Mouse (Mus musculus) MEL (cell line): ENCODE results near the gene Polrmt.

Experiments
- EP300 ChIP-seq, 2 experiments: IDR thresholded peaks; 2 replicates each; pipeline ENCODE4 v1.6.1; 2011; ENCODE audit warnings: improper control_type of control experiment in 2 of 2, low read length in 2 of 2, low read depth in 1 of 2, mild to moderate bottlenecking in 1 of 2
- GABPA ChIP-seq: IDR thresholded peaks from 2 replicates; pipeline ENCODE4 v1.6.1; 2012; ENCODE audit warnings: low read depth, mild to moderate bottlenecking, inconsistent platforms, low read length, improper control_type of control experiment, moderate library complexity
- MAFK ChIP-seq: IDR thresholded peaks from 2 replicates; pipeline ENCODE4 v1.6.1; 2011; ENCODE audit warnings: low read depth, mild to moderate bottlenecking, low read length, improper control_type of control experiment, borderline replicate concordance
- ZKSCAN1 ChIP-seq: IDR thresholded peaks from 2 replicates; pipeline ENCODE4 v1.6.1; 2012; ENCODE audit warnings: low read depth, mild to moderate bottlenecking, inconsistent platforms, low read length, improper control_type of control experiment, moderate library complexity

GRCm38 (mm10) chr10:79756660-79757059 is 10.3 kb upstream of the Polrmt start:
- no peak for TF ChIP-seq EP300 (IDR thresholded peaks at IDR 0.05; ENCODE audit: low read depth in 1 of 2, low read length in 2 of 2)
- no peak for TF ChIP-seq ZKSCAN1
- no peak for TF ChIP-seq GABPA
- TF ChIP-seq MAFK, result no peak
